Mouse (Mus musculus): ENCODE results near the gene Srxn1. TPM values are rescaled to one million over a fixed set of nuclear protein-coding genes. Genes with fewer than 3 reads are reported as not detected.
A peak's percentile ranks its signal among the peaks of the same experiment; 100 is the strongest.

The Srxn1 gene
- polyA plus RNA-seq, 1 experiment from 2014 or later: 13.8 TPM

- Histone ChIP-seq H3K4me3 (replicated peaks; ENCODE audit: low read length) (no peak overlapping the region), H3K36me3 (ENCODE audit: control insufficient read depth, insufficient read depth, low read length) (no peaks in the 10 kb centered on the region), H3K9ac (ENCODE audit: low read length) (no peak overlapping the region), H3K9me3 (replicated peaks; ENCODE audit: control insufficient read depth, low read length) (no peaks in the 10 kb centered on the region), H3K4me2 (ENCODE audit: low read depth, low read length) (no peak overlapping the region), H3K4me1 (ENCODE audit: control insufficient read depth, insufficient read depth, low read length) (no peaks in the 10 kb centered on the region), H3K27me3 (ENCODE audit: control insufficient read depth, insufficient read depth, low read length) (no peaks in the 10 kb centered on the region), H3K27ac (ENCODE audit: low read length) (no peak overlapping the region)
- no peak for ATAC-seq (ENCODE audit: insufficient read depth, low FRiP score)
- 46% methylated on average over 2 of the region's 2 CpGs for WGBS
Observed at GRCm38 (mm10) chr2:152128597-152128996, 23.3 kb downstream of the Srxn1 start.

- Histone ChIP-seq H3K9ac (ENCODE audit: low read length) (no peak overlapping the region), H3K9me3 (replicated peaks; ENCODE audit: control insufficient read depth, low read length) (no peaks in the 10 kb centered on the region), H3K27me3 (ENCODE audit: control insufficient read depth, insufficient read depth, low read length) (no peaks in the 10 kb centered on the region), H3K4me1 (ENCODE audit: control insufficient read depth, insufficient read depth, low read length) (no peaks in the 10 kb centered on the region), H3K4me2 (ENCODE audit: low read depth, low read length) (no peak overlapping the region), H3K27ac (ENCODE audit: low read length) (no peak overlapping the region), H3K4me3 (replicated peaks; ENCODE audit: low read length) (no peak overlapping the region), H3K36me3 (ENCODE audit: control insufficient read depth, insufficient read depth, low read length) (no peaks in the 10 kb centered on the region)
- ATAC-seq (ENCODE audit: insufficient read depth, low FRiP score): no peak
- WGBS: 73% methylated on average over 3 of the region's 3 CpGs
Observed at GRCm38 (mm10) chr2:152129778-152130177, 24.5 kb downstream of the Srxn1 start.

DNA sequence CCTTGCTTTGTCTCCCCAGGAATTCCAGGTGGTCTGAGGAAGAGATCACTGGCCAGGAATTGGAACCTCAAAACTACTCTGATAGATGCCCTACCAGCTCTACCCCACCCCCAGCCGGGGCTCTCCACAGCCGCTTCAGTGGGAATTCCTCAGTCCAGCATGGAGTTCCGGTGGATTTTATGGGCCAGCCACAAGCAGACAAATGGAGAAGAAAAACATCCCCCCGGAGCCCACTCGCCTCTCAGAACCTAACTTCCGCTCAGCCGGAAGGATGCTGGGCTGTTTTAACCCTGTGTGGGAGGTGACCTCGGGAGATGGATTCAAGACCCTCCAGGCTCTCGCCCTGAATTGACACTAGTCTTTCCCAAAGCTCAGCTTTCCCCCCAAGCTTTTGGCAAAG lies 26.7 kb downstream of the Srxn1 start:
- 47% methylated on average over 9 of the region's 9 CpGs for WGBS
- Histone ChIP-seq H3K9me3 (replicated peaks; ENCODE audit: control insufficient read depth, low read length) (no peaks in the 10 kb centered on the region), H3K4me3 (replicated peaks; ENCODE audit: low read length) (no peak overlapping the region), H3K4me2 (ENCODE audit: low read depth, low read length) (no peak overlapping the region), H3K4me1 (ENCODE audit: control insufficient read depth, insufficient read depth, low read length) (no peaks in the 10 kb centered on the region), H3K27ac (ENCODE audit: low read length) (no peak overlapping the region), H3K36me3 (ENCODE audit: control insufficient read depth, insufficient read depth, low read length) (no peaks in the 10 kb centered on the region), H3K9ac (ENCODE audit: low read length) (no peak overlapping the region), H3K27me3 (ENCODE audit: control insufficient read depth, insufficient read depth, low read length) (no peaks in the 10 kb centered on the region)
- no peak for ATAC-seq (ENCODE audit: insufficient read depth, low FRiP score)

- Histone ChIP-seq H3K4me2 (ENCODE audit: low read depth, low read length) (no peak overlapping the region), H3K4me3 (replicated peaks; ENCODE audit: low read length) (no peak overlapping the region), H3K9ac (ENCODE audit: low read length) (no peak overlapping the region), H3K36me3 (ENCODE audit: control insufficient read depth, insufficient read depth, low read length) (no peaks in the 10 kb centered on the region), H3K27me3 (ENCODE audit: control insufficient read depth, insufficient read depth, low read length) (no peaks in the 10 kb centered on the region), H3K4me1 (ENCODE audit: control insufficient read depth, insufficient read depth, low read length) (no peaks in the 10 kb centered on the region), H3K27ac (ENCODE audit: low read length) (no peak overlapping the region), H3K9me3 (replicated peaks; ENCODE audit: control insufficient read depth, low read length) (no peaks in the 10 kb centered on the region)
- no peak for ATAC-seq (ENCODE audit: insufficient read depth, low FRiP score)
- WGBS: 44% methylated on average over 8 of the region's 8 CpGs
Observed at GRCm38 (mm10) chr2:152132691-152133090, 27.4 kb downstream of the Srxn1 start.

DNA sequence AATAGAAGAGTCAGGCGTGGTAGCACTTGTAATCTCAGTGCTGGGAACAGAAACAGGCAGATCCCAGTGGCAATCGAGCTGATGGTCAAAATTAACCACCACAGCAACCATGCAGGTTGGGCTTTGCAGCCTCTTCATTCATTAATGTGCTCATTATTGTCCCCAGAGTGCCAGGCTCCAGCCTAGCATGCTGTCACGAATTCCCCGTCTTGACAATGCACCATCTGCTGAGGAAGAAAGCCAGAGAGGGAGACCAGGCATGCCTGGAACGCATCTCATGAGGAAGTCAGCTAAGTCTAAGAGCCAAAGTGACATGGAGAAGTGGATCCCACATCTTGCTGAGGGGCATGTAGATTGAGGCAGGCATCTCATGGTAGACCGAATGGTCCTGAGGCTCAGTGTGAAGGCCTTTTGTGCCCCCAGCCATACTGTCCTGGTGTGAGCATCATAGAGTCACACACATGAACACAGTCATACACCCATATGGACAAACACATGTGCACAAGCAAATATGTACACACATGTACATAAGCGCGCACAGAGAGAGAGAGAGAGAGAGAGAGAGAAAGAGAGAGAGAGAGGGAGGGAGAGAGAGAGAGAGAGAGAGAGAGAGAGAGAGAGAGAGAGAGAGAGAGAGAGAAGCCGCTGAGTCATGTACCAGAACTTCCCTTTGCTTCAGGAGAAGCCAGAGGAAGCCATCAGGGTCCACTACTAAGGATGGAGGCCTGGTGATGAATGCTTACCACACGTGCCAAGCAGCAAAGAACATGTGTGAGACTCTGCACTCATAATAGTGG lies 34.1 kb downstream of the Srxn1 start:
- no peak overlapping the region for H3K9ac ChIP-seq (ENCODE audit: low read length)
- H3K36me3 ChIP-seq (ENCODE audit: control insufficient read depth, insufficient read depth, low read length): no peaks in the 10 kb centered on the region
- H3K27me3 ChIP-seq (ENCODE audit: control insufficient read depth, insufficient read depth, low read length): peaks cover 14% of the 10 kb centered on the region
- no peaks in the 10 kb centered on the region for H3K9me3 ChIP-seq (replicated peaks; ENCODE audit: control insufficient read depth, low read length)
- peaks cover 20% of the 10 kb centered on the region for H3K4me1 ChIP-seq (ENCODE audit: control insufficient read depth, insufficient read depth, low read length)
- ATAC-seq (ENCODE audit: insufficient read depth, low FRiP score): no peak
- no peak overlapping the region for H3K4me2 ChIP-seq (ENCODE audit: low read depth, low read length)
- no peak overlapping the region for H3K27ac ChIP-seq (ENCODE audit: low read length)
- WGBS: 60% methylated on average over 10 of the region's 10 CpGs
- H3K4me3 ChIP-seq (replicated peaks; ENCODE audit: low read length): no peak overlapping the region

- WGBS: 57% methylated on average over 11 of the region's 11 CpGs
- H3K27me3 ChIP-seq (ENCODE audit: control insufficient read depth, insufficient read depth, low read length): peaks cover 28% of the 10 kb centered on the region
- no peaks in the 10 kb centered on the region for H3K36me3 ChIP-seq (ENCODE audit: control insufficient read depth, insufficient read depth, low read length)
- no peaks in the 10 kb centered on the region for H3K9me3 ChIP-seq (replicated peaks; ENCODE audit: control insufficient read depth, low read length)
- H3K4me1 ChIP-seq (ENCODE audit: control insufficient read depth, insufficient read depth, low read length): peaks cover 20% of the 10 kb centered on the region
- H3K27ac ChIP-seq (ENCODE audit: low read length): no peak overlapping the region
- ATAC-seq (ENCODE audit: insufficient read depth, low FRiP score): no peak
- no peak overlapping the region for H3K9ac ChIP-seq (ENCODE audit: low read length)
- H3K4me2 ChIP-seq (ENCODE audit: low read depth, low read length): no peak overlapping the region
- H3K4me3 ChIP-seq (replicated peaks; ENCODE audit: low read length): no peak overlapping the region
Observed at GRCm38 (mm10) chr2:152140941-152141340, 35.6 kb downstream of the Srxn1 start.

- Histone ChIP-seq H3K27me3 (ENCODE audit: control insufficient read depth, insufficient read depth, low read length) (peaks cover 28% of the 10 kb centered on the region), H3K27ac (ENCODE audit: low read length) (no peak overlapping the region; the same call in 1 of the 2 replicates), H3K4me3 (replicated peaks; ENCODE audit: low read length) (peak overlapping the region; percentile 50), H3K4me1 (ENCODE audit: control insufficient read depth, insufficient read depth, low read length) (peaks cover 20% of the 10 kb centered on the region), H3K9ac (ENCODE audit: low read length) (no peak overlapping the region; the same call in 1 of the 2 replicates), H3K9me3 (replicated peaks; ENCODE audit: control insufficient read depth, low read length) (no peaks in the 10 kb centered on the region), H3K36me3 (ENCODE audit: control insufficient read depth, insufficient read depth, low read length) (no peaks in the 10 kb centered on the region), H3K4me2 (ENCODE audit: low read depth, low read length) (peak overlapping the region; percentile 92)
- ATAC-seq (ENCODE audit: insufficient read depth, low FRiP score): no peak
- 54% methylated on average over 1 of the region's 1 CpGs for WGBS
Observed at GRCm38 (mm10) chr2:152141491-152141890, 36.2 kb downstream of the Srxn1 start.

- no peak overlapping the region; the same call in 1 of the 2 replicates for H3K27ac ChIP-seq (ENCODE audit: low read length)
- H3K4me3 ChIP-seq (replicated peaks; ENCODE audit: low read length): peak overlapping the region; percentile 50
- H3K36me3 ChIP-seq (ENCODE audit: control insufficient read depth, insufficient read depth, low read length): no peaks in the 10 kb centered on the region
- H3K4me1 ChIP-seq (ENCODE audit: control insufficient read depth, insufficient read depth, low read length): peaks cover 20% of the 10 kb centered on the region
- peaks cover 28% of the 10 kb centered on the region for H3K27me3 ChIP-seq (ENCODE audit: control insufficient read depth, insufficient read depth, low read length)
- peak overlapping the region; percentile 92 for H3K4me2 ChIP-seq (ENCODE audit: low read depth, low read length)
- H3K9me3 ChIP-seq (replicated peaks; ENCODE audit: control insufficient read depth, low read length): no peaks in the 10 kb centered on the region
- ATAC-seq (ENCODE audit: insufficient read depth, low FRiP score): peak; percentile 67; the same call in 1 of the 2 replicates
- under 1% methylated on average over 13 of the region's 13 CpGs for WGBS
- H3K9ac ChIP-seq (ENCODE audit: low read length): peak overlapping the region; percentile 65
Observed at GRCm38 (mm10) chr2:152142046-152142445, 36.7 kb downstream of the Srxn1 start.

DNA sequence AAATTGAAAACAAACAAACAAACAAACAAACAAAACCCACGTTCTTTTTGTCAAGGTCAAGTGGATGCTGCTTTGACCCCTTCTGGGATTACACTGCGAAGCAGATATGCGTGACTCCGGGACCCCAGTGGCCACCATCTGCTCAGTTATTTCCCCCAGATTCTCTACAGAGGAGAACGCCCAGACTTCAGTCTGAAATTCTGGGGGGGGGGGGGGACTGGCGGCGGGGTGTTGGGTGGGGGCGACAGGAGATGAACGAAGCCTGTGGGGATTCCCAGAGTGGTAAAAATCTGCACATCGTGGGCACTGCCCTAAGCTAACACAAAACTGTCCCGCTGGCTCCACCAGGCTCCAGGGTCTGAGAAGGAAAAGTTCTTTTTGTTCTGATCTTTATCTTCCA lies 37.3 kb downstream of the Srxn1 start:
- Histone ChIP-seq H3K27ac (ENCODE audit: low read length) (no peak overlapping the region), H3K27me3 (ENCODE audit: control insufficient read depth, insufficient read depth, low read length) (peaks cover 28% of the 10 kb centered on the region), H3K36me3 (ENCODE audit: control insufficient read depth, insufficient read depth, low read length) (no peaks in the 10 kb centered on the region), H3K4me2 (ENCODE audit: low read depth, low read length) (peak overlapping the region; percentile 92), H3K9ac (ENCODE audit: low read length) (no peak overlapping the region), H3K9me3 (replicated peaks; ENCODE audit: control insufficient read depth, low read length) (no peaks in the 10 kb centered on the region), H3K4me3 (replicated peaks; ENCODE audit: low read length) (peak overlapping the region; percentile 50), H3K4me1 (ENCODE audit: control insufficient read depth, insufficient read depth, low read length) (peaks cover 20% of the 10 kb centered on the region)
- ATAC-seq (ENCODE audit: insufficient read depth, low FRiP score): no peak
- WGBS: 6% methylated on average over 11 of the region's 11 CpGs

Measured in stomach, embryonic 16.5 days (tissue).